Mouse (Mus musculus): ENCODE measurements around the gene Tnfsf4. TPM values are rescaled to one million over a fixed set of nuclear protein-coding genes. Genes with fewer than 3 reads are reported as not detected.

Gene Tnfsf4
- 0.12 TPM in 1 of 2 replicates, not detected in the other for polyA plus RNA-seq (2015; fragmentation: Nextera tagmentation; extraction: Ambion mirVana)

DNA sequence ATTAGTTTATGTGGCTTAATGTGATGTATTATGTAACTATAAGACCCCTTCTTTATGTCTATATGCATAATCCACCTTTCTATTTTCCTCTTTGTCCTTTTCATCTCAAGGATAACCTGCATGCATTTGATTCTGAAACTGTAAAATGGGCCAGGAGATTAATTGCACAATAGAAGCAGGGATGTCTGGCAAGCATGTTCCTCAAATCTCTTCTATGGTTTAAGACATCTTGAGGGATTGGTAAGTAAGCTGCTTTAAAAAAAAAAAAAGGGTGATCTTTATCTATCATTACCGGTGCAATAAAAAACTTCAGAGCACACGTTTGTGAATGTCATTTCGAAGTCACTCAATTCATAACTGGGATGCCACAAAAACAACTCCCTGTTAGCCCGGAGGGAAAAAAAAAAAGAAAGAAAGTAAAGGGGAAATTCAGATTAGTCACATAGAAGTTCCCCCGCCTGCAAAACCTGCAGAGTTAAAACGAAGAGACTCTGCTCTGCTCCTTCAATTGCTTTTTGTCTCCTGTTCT, at the start of gene Tnfsf4:
Tnfsf4 (plus strand) TSS at position 479 of the 529 bp plus-strand sequence.
- ATAC-seq (ENCODE audit: insufficient number of reproducible peaks, low FRiP score, low TSS enrichment, low read depth), result no peak
- Histone ChIP-seq H3K9me3 (replicated peaks) (no peaks in the 10 kb centered on the region), H3K9ac (no peak within 1 kb of the TSS), H3K4me1 (peaks cover 5% of the 10 kb centered on the region), H3K4me3 (replicated peaks) (no peak within 1 kb of the TSS), H3K36me3 (no peaks in the 10 kb centered on the region), H3K4me2 (replicated peaks) (no peak within 1 kb of the TSS), H3K27ac (replicated peaks) (no peak within 1 kb of the TSS), H3K27me3 (no peaks in the 10 kb centered on the region)
- WGBS, result 45% methylated on average over 6 of the region's 6 CpGs

DNA sequence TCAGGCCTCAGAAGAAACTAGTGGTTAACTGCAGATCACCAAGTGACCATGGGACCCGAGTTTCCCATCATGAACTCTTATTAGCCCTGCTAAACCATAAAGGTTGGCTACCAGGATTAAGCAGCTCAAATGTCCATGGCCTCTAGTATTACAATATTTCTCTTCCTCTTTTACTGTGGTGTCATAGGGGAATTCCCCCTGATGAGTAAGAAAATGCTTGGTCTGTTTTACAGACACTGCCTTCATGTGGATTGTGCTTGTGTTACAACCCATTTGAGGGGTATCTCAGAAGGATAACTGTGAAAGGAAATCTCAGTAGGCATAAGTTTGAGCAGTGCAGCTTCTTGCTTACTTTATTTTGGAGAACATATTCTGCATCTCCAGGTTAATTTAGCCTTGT, 44.2 kb upstream of the Tnfsf4 start:
- no peak for ATAC-seq (ENCODE audit: insufficient number of reproducible peaks, low FRiP score, low TSS enrichment, low read depth)
- Histone ChIP-seq H3K9ac (no peak overlapping the region), H3K9me3 (replicated peaks) (no peaks in the 10 kb centered on the region), H3K27me3 (no peaks in the 10 kb centered on the region), H3K4me3 (replicated peaks) (no peak overlapping the region), H3K36me3 (no peaks in the 10 kb centered on the region), H3K27ac (replicated peaks) (no peak overlapping the region), H3K4me1 (no peaks in the 10 kb centered on the region), H3K4me2 (replicated peaks) (no peak overlapping the region)
- 64% methylated on average over 1 of the region's 1 CpGs for WGBS

DNA sequence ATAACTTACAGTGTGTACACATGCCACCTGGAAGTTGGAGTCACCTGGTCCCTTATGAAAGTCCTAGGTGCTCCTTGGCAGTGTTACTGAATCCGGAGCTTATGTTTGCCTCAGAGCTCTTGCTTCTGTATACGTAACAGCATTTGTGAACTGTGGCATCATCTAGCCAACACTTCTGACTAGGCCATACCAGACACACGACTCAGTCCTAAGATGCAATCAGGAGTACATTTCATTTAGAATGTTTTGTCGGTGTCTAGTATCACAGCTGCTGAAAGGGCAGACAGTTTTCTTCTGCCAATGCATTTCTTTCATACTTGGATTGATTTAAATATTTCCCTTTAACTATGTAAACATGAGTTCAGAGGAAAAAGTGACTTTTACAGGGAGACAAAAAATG, 30.2 kb upstream of the Tnfsf4 start:
- Histone ChIP-seq H3K27me3 (no peaks in the 10 kb centered on the region), H3K27ac (replicated peaks) (no peak overlapping the region), H3K4me1 (no peaks in the 10 kb centered on the region), H3K4me2 (replicated peaks) (no peak overlapping the region), H3K4me3 (replicated peaks) (no peak overlapping the region), H3K9me3 (replicated peaks) (no peaks in the 10 kb centered on the region), H3K36me3 (no peaks in the 10 kb centered on the region), H3K9ac (no peak overlapping the region)
- WGBS, result 65% methylated on average over 4 of the region's 4 CpGs
- ATAC-seq (ENCODE audit: insufficient number of reproducible peaks, low FRiP score, low TSS enrichment, low read depth), result no peak

DNA sequence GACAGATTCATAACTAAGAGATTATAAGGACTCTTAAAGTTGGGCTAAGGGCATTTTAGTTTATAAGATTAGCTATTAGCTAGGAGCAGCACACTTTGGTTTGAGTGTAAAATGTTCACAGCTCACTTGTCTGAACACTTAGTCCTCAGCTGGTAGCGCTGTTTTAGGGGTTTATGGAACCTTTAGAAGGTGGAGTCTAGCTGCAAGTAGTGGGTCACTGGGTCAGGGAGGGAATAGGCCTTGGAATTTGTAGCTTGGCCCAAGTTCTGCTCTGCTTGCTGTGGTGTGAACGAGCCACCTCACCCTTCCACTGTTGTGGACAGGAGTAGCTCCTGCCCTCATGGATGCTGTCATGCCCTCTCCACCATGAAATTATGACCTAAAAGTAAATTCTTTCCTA, 23.3 kb upstream of the Tnfsf4 start:
- ATAC-seq (ENCODE audit: insufficient number of reproducible peaks, low FRiP score, low TSS enrichment, low read depth), result no peak
- Histone ChIP-seq H3K4me2 (replicated peaks) (no peak overlapping the region), H3K4me3 (replicated peaks) (no peak overlapping the region), H3K4me1 (no peaks in the 10 kb centered on the region), H3K9me3 (replicated peaks) (no peaks in the 10 kb centered on the region), H3K27me3 (no peaks in the 10 kb centered on the region), H3K36me3 (no peaks in the 10 kb centered on the region), H3K9ac (no peak overlapping the region), H3K27ac (replicated peaks) (no peak overlapping the region)
- WGBS, result 85% methylated on average over 2 of the region's 2 CpGs

DNA sequence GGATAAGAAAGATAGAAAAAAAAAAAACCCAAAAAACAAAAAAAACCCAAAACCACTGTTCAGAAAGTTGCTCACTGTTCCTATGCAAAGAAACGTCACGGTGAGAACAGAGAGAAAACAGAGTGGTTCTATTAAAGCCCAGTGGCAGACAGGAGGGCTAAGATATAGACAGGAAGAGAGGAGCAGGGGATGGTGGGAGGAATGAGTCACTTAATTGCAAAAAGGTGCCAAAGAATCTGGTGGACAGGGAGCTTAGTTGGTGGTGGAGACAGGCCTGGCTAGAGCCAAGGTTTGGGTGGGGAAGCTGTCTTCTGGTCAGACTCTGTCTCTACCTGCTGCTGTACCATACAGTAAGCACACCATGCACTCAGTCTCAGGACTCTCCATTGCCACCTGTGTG, 19.3 kb upstream of the Tnfsf4 start:
- Histone ChIP-seq H3K4me3 (replicated peaks) (no peak overlapping the region), H3K36me3 (no peaks in the 10 kb centered on the region)

DNA sequence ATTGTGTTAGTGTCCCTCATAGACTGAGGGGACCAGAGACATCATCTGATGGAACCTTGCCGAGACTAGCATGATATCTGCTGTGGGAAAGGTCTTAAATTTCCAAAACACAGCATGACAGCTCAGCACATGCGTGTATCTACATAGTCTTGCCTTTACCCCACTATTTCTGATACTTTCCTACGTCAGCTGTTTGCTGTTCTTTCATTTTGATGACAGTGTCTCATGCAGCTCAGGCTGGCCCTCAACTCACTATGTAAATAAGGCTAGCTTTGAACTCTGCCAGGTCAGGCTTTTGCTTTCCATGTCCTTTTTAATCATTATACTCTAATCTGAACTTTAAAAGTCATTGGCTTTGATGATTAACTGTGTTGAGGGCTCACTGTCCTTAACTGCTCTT, 16.6 kb upstream of the Tnfsf4 start:
- ATAC-seq (ENCODE audit: insufficient number of reproducible peaks, low FRiP score, low TSS enrichment, low read depth), result no peak
- Histone ChIP-seq H3K27ac (replicated peaks) (no peak overlapping the region), H3K27me3 (no peaks in the 10 kb centered on the region), H3K9ac (no peak overlapping the region), H3K4me1 (peaks cover 8% of the 10 kb centered on the region), H3K4me3 (replicated peaks) (no peak overlapping the region), H3K4me2 (replicated peaks) (no peak overlapping the region), H3K9me3 (replicated peaks) (no peaks in the 10 kb centered on the region), H3K36me3 (no peaks in the 10 kb centered on the region)
- WGBS, result 79% methylated on average over 3 of the region's 3 CpGs

More for the DNA sequence above, 19.3 kb upstream of the Tnfsf4 start:
- no peak overlapping the region for H3K4me2 ChIP-seq (replicated peaks)
- no peak overlapping the region for H3K9ac ChIP-seq
- ATAC-seq (ENCODE audit: insufficient number of reproducible peaks, low FRiP score, low TSS enrichment, low read depth), result no peak
- H3K27me3 ChIP-seq, result no peaks in the 10 kb centered on the region
- no peaks in the 10 kb centered on the region for H3K9me3 ChIP-seq (replicated peaks)
- no peak overlapping the region for H3K27ac ChIP-seq (replicated peaks)
- 59% methylated on average over 2 of the region's 2 CpGs for WGBS
- H3K4me1 ChIP-seq, result peaks cover 8% of the 10 kb centered on the region

DNA sequence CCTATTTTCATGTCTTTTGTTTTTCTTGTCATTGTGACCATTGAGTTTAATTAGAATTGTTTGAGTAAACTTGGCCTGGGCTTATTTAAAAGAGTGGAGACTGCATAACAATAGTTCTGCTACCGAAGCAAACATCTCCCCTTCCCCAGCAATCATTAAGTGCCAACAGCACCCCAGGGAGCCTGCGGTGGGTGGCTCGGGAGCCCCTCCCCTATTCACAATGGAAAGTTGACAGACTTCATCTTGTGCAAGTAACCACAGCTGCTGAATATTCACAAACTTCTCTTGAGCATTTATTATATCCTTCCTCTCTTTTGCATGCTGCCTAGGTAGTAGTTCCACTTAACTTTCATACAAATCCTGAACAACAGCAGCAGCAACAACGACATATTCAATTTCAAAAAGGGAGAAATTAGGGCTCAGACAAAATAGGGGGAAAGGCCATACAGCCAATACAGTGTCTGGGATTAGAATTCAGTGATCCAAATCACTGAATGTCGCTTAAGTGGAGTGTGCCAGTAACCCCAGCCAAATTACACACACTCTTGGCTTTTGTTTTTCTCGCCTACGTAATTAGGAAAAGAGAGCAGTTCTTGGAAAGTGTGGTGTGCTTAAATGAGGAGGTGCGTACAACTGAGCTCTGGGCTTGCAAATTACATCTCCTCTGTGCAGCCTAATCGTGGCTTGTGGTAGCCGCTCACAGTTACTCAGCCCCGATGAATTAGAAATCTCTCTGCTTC, 15.4 kb upstream of the Tnfsf4 start:
- H3K27ac ChIP-seq (replicated peaks), result no peak overlapping the region
- H3K36me3 ChIP-seq, result no peaks in the 10 kb centered on the region
- no peak overlapping the region for H3K4me2 ChIP-seq (replicated peaks)
- no peaks in the 10 kb centered on the region for H3K27me3 ChIP-seq
- peaks cover 8% of the 10 kb centered on the region for H3K4me1 ChIP-seq
- H3K9ac ChIP-seq, result no peak overlapping the region
- H3K4me3 ChIP-seq (replicated peaks), result no peak overlapping the region
- 16% methylated on average over 11 of the region's 11 CpGs for WGBS
- no peaks in the 10 kb centered on the region for H3K9me3 ChIP-seq (replicated peaks)
- no peak for ATAC-seq (ENCODE audit: insufficient number of reproducible peaks, low FRiP score, low TSS enrichment, low read depth)

DNA sequence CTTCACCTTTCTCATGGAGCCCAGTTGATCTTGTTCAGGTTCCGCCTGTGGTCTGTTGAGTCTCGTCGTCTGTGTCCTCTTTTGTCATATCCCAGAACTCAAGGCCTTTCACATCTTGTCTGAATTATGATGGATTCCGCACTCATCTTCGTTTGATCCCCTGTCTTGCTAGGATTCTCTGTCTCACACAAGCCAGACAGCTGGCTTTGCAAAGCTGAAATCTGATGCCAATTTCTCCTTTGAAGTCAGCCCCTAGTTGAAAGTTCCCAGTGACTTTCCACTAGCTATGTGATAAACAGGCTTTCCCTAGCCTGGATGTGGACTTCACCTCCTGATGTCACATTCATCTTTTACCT, 14.8 kb upstream of the Tnfsf4 start:
- ATAC-seq (ENCODE audit: insufficient number of reproducible peaks, low FRiP score, low TSS enrichment, low read depth), result no peak
- peaks cover 8% of the 10 kb centered on the region for H3K4me1 ChIP-seq
- no peaks in the 10 kb centered on the region for H3K36me3 ChIP-seq
- no peaks in the 10 kb centered on the region for H3K27me3 ChIP-seq
- H3K9me3 ChIP-seq (replicated peaks), result no peaks in the 10 kb centered on the region
- no peak overlapping the region for H3K4me2 ChIP-seq (replicated peaks)
- H3K4me3 ChIP-seq (replicated peaks), result no peak overlapping the region
- no peak overlapping the region for H3K9ac ChIP-seq
- H3K27ac ChIP-seq (replicated peaks), result no peak overlapping the region
- WGBS, result 18% methylated on average over 5 of the region's 5 CpGs

DNA sequence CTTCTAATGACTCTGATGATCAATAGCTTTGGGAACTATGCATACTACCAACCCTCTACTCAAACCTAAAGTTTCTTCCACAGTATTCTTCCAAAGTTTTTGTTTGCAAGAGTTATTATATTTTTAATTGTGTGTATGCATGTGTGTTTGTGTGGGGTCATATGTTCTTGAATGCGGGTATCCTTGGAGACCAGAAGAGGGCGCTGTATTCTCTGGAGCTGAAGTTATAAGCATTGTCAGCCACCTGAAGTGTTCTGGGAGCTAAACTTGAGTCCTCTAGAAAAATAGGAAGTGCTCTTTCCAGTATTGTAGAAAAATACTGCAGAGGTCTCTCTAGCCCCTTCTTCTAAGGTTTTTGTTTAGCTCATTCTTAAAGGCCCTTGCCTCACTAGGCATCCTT, 5.1 kb upstream of the Tnfsf4 start:
- WGBS, result 72% methylated on average over 2 of the region's 2 CpGs
- H3K4me1 ChIP-seq, result no peaks in the 10 kb centered on the region
- ATAC-seq (ENCODE audit: insufficient number of reproducible peaks, low FRiP score, low TSS enrichment, low read depth), result no peak

DNA sequence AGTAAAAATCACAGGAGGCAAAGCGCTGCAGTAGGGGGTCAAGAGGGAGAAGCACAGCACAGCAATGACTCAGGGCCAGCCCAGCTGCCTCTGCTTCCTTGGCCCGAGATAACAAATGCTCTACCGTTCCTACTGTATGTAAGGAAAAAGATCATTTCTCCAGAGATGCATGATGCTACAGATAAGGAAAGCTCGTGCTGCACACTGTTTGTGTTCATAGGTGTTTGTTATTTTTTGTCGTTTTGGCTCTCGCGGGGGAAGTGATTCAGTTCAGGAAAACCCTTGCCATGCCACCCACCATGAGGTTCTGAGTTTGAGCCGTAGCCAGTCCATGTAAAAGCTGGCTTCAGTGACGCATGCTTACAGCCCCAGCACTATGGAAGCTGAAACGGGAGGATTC, 2.3 kb upstream of the Tnfsf4 start:
- no peak for ATAC-seq (ENCODE audit: insufficient number of reproducible peaks, low FRiP score, low TSS enrichment, low read depth)
- no peak overlapping the region for H3K27ac ChIP-seq (replicated peaks)
- 74% methylated on average over 10 of the region's 10 CpGs for WGBS
- no peaks in the 10 kb centered on the region for H3K9me3 ChIP-seq (replicated peaks)
- no peak overlapping the region for H3K4me3 ChIP-seq (replicated peaks)
- no peaks in the 10 kb centered on the region for H3K27me3 ChIP-seq
- H3K4me2 ChIP-seq (replicated peaks), result no peak overlapping the region
- H3K9ac ChIP-seq, result no peak overlapping the region
- H3K4me1 ChIP-seq, result peaks cover 5% of the 10 kb centered on the region
- H3K36me3 ChIP-seq, result no peaks in the 10 kb centered on the region

More for the DNA sequence above, 5.1 kb upstream of the Tnfsf4 start:
- H3K27me3 ChIP-seq, result no peaks in the 10 kb centered on the region
- H3K9me3 ChIP-seq (replicated peaks), result no peaks in the 10 kb centered on the region
- no peak overlapping the region for H3K4me3 ChIP-seq (replicated peaks)
- no peak overlapping the region for H3K4me2 ChIP-seq (replicated peaks)
- no peak overlapping the region for H3K27ac ChIP-seq (replicated peaks)
- H3K9ac ChIP-seq, result no peak overlapping the region
- no peaks in the 10 kb centered on the region for H3K36me3 ChIP-seq

DNA sequence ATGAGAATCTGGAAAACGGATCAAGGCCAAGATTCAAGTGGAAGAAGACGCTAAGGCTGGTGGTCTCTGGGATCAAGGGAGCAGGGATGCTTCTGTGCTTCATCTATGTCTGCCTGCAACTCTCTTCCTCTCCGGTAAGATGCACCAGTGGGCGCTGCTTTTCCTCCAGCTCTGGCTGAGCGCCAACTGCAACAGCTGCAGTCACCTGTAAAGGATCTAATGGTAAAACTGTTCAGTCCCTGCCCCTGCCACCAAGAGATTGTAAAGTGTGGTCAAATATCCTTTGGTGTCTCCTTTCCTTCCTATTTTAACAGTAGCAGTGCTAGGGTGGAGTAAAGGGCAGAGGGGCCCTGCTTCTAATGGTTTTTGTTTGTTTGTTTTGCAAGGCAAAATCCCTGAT, 401 bp downstream of the Tnfsf4 start:
- Histone ChIP-seq H3K9me3 (replicated peaks) (no peaks in the 10 kb centered on the region), H3K27ac (replicated peaks) (no peak overlapping the region), H3K4me1 (peaks cover 5% of the 10 kb centered on the region), H3K4me3 (replicated peaks) (no peak overlapping the region), H3K27me3 (no peaks in the 10 kb centered on the region), H3K4me2 (replicated peaks) (no peak overlapping the region), H3K9ac (no peak overlapping the region), H3K36me3 (no peaks in the 10 kb centered on the region)
- WGBS, result 51% methylated on average over 5 of the region's 5 CpGs
- no peak for ATAC-seq (ENCODE audit: insufficient number of reproducible peaks, low FRiP score, low TSS enrichment, low read depth)

DNA sequence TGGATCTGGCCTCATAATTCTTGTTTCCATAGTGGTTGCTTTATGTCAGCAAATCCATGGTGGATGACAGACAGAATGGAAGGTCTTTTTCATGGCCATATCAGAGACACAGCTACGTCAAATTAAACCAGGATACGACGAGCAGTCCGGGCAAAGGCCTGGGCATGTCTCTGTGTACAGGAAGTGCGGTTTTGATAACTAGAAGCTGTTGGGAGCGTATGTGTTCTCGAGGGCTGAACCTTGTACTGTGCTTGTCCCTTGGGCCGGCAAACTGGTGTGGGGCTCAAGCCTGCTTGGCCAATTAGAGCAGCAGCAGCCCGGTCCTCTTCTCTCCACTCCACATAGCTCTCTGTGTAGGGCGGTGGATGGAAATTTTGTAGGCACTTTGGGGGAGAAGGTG, 1.1 kb downstream of the Tnfsf4 start:
- no peak overlapping the region for H3K9ac ChIP-seq
- 72% methylated on average over 10 of the region's 10 CpGs for WGBS
- H3K4me3 ChIP-seq (replicated peaks), result no peak overlapping the region
- no peak for ATAC-seq (ENCODE audit: insufficient number of reproducible peaks, low FRiP score, low TSS enrichment, low read depth)
- H3K27ac ChIP-seq (replicated peaks), result no peak overlapping the region
- H3K9me3 ChIP-seq (replicated peaks), result no peaks in the 10 kb centered on the region
- no peak overlapping the region for H3K4me2 ChIP-seq (replicated peaks)
- peaks cover 5% of the 10 kb centered on the region for H3K4me1 ChIP-seq
- no peaks in the 10 kb centered on the region for H3K36me3 ChIP-seq
- H3K27me3 ChIP-seq, result no peaks in the 10 kb centered on the region
